Mouse (Mus musculus): Measurements from ENCODE around the gene C1qc.
A peak's percentile ranks its signal among the peaks of the same experiment; 100 is the strongest.

C1qc gene

DNA sequence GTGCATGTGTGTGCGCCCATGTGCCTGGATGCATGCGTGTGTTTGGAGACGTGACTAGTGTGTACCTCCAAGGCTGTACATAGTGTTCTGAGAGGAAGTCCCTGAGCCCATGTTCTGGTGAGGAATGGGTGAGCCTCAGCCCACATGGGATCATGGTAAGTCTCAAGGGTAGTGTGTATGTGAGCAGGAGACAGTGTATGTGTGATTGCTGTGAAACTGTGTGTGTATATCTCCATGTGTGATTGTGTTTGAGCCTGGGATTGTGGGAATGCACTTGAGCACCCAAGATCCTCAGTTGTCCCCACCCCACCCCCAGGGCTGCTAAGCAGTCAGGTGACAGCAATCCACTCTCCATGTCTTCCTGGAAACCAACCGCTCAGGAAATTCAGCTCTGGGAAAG, 2.0 kb upstream of the C1qc start:
- no peak for DNase-seq

DNA sequence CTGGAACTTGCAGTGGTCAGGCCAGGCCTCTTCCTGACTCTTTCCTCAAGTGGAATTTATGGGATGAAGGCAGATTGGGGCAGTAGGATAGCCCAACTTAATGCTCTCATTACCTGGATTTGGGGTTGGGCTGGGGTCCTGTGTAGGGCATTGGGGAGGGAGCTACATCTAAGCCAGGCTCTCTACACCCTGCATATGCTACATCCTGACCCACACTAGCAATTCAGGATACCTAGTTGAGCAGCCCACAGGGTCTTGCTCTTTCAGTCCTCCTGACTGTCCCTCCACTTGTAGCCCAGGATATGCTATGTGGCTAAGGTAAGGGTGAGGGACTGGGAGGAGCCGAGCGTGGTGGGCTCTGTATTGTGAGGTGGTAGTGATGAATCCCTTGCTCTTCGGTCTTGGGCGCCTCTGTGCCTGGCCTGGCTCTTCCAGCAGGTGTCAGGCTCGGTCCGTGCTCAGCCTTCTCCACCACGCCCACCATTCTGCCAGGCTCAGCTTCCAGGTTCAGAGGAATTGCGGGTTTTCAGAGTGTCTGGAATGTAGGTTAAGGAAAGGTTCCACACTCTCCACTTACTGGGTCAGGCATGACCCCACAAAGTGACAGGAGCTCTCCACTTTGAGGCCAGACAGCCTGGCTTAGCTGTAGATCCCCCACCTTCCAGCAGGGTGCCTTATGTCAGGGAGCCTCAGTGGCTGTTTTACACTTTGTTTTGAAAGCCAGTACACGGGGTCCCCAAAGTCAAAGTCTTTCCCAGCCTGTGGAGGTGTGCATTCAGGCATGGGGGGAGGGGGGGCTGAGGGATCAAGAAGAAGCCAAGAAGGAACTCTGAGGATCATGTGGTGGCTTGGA, 1.1 kb upstream of the C1qc start:
- peak in 1 of 2 experiments; percentile 25 for DNase-seq

DNA sequence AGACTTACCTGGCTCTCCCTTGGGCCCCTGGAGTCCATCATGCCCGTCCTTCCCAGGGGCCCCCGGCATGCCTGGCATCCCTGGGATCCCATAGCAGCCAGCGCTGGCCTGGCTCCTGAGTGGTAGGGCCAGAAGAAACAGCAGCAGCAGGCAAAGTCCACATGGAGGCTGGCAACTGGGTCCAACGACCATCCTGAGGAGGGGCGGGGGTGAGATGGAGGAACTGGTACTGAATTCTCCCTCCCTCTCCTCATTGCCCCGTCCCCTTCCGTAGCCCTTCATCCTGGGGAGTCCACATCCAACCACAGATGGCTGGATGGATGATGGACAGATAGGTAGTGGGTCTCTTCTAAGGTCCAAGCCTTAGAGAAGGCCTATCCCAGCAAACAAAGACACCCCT, 494 bp downstream of the C1qc start:
- DNase-seq, result no peak

DNA sequence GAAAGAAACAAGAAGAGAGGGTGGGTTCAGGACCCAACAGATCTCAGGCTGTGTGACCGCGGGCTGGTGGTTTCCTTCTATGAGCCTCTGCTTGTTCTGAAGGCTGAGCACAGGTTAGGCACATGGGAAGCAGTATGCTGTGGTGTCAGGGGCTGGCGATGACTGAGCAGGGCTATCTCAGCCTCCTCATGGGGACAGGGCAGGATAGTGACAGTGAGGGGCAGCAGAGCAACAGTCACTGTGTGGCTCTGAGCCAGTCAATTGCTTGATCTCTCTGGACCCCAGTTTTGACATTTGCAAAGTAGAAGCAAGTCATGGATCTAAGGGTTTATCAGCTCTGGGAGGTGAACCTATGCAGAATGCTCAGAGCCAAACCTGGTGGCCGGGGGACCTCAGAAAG, 1.8 kb downstream of the C1qc start:
- DNase-seq, result no peak

DNA sequence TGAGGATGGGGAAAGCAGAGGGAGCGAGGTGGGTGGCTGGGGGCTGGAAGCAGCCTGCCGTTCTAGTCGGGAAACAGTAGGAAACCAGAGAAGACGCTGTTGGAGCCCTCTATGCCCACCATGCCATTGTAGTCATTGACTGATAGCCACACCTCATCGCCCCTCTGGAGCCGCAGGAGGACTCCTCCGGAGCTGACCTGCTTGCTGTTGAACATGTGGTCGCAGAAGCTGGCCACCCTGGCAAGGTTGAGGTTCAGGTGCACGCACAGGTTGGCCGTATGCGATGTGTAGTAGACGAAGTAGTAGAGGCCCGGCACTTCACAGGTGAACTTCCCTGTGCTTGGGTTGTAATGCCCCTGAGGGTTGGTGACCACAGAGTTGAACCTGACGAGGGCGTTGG, 2.9 kb downstream of the C1qc start:
- no peak for DNase-seq

DNA sequence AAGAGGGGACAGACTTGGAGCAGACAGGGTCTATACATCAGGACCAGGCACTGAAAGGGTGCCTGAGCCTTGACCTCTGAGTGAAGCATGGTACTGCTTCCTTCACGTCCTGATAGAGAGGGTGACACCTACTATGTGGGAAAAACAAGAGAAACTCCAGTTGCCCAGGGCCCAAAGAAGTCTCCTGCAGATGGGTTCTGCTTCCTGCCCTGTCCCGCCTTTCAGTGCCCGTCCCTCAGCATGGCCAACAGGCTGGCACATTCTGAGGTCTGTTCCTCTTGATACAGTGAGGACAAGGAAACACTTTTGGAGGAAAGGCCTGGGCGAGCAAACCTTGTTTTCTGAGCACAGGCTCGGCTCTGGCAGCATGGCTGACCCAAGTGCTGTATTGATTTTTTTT, 5.2 kb downstream of the C1qc start:
- no peak for DNase-seq

DNA sequence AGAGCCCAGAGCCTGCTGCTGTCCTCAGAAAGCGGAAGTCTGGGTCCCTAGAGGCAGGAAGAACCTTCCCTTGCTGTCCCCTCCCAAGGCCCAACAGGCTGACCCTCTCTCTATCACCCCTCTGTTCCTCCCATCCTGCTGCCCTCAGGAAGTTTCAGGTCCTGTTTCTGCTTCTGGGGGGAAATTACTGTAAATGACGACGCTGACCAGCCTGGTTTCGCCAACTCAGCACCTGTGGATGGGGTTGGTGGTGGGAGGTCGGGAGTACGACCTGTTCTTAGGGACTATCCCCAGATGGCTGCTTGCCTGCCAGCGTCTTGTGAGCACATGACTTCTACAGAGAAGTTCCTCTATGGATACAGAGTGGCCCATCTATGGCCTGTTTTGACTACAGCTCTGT, 6.8 kb downstream of the C1qc start, which contains the start of gene C1qb:
Gene C1qb (minus strand): TSS at position 87 of the 400 bp plus-strand sequence.
- DNase-seq, result no peak

DNA sequence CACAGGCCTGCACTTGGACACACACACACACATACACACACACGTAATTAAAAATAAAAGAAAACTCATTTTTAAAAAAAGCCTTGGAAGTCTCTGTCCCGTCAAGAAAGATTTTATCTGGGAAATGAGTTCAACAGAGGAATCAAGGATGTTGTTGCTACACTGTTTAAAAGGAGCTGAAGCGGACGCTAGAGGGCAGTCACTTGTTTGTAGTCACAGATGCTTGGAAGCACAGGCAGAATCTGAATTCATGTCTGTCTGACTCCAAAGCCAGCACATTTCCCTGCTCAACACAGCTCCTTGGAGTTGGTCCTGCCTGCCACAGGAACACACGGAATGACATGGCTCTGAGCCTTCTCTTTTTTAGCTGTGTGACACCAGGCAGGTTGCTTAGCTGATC, 14.3 kb downstream of the C1qc start:
- DNase-seq, result peak in 1 of 2 experiments; percentile 56

DNA sequence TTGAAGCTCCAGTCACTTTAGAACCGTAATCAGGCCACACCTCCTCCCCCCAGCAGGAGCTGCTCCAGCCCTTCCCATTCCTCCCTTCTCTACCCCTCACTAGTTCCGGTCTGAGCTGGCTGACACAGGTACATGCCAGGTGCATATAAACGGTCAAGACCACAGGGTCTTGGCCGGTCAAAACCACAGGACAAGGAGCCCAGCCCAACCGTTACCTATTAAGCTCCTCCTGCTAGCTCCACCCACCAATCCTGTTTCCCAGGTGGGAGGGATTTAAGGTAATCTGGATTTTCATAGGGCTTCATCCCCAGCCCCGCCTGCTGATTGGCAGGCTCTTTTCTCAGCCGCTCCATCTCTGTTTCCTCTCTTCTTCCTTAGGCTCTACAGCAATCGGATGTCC, 14.7 kb downstream of the C1qc start:
- DNase-seq, result no peak

DNA sequence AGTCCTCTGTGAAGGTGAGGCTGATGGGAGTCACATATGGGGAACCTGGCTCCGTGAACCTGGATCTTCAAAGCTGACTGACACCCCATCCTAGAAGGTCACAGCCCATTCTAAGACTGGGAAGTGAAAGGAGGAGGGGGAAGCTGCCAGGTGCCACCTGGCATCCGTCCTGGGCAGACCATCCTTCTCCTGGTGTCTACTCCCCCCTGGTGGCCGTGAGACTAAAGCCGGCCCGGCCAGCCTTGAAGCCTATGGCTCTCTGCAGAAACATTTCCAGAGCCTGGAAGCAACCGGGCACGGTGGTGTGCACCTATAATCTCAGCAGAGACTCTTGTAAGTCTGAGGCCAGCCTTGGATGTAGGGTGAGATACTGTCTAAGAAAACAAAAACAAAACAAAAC, 15.9 kb downstream of the C1qc start:
- DNase-seq, result peak; percentile 55 to 61

DNA sequence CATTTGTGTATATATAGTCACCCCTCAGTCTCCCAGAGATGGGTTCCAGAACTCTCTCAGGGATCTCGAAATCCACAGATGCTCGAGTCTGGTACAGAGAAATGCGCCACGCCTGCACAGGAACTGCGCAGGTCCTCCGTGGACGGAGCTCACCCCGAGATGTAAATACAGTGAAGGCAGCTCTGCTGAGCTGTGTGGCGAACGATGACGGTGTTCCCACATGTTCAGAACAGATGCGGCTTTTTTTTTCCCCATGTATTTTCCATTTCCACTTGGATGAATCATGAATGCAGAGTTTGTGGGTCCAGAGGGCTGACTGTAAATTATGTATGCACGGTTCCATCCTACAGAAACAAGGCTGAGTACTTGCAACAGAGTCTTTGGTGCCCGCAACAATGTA, 17.9 kb downstream of the C1qc start:
- no peak for DNase-seq

DNA sequence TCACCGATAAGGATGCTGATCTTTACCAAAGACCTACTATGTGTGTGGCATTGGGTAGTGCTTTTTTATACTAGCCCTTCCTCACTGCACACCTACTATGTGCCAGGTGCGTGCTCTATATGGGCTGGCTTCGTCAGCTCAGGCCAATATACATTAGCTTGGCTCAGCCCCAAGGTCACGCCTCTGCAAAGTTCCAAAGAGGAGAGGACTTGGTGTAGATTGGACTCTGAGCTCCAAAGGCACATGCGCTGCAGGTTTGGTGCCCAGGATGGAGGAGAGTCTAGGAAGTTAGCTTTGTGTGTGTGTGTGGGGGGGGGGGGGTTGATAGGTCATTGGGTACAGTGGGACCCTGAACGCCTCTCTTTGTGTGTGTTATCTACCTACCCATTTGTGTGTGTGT, 24.5 kb downstream of the C1qc start:
- DNase-seq, result no peak

DNA sequence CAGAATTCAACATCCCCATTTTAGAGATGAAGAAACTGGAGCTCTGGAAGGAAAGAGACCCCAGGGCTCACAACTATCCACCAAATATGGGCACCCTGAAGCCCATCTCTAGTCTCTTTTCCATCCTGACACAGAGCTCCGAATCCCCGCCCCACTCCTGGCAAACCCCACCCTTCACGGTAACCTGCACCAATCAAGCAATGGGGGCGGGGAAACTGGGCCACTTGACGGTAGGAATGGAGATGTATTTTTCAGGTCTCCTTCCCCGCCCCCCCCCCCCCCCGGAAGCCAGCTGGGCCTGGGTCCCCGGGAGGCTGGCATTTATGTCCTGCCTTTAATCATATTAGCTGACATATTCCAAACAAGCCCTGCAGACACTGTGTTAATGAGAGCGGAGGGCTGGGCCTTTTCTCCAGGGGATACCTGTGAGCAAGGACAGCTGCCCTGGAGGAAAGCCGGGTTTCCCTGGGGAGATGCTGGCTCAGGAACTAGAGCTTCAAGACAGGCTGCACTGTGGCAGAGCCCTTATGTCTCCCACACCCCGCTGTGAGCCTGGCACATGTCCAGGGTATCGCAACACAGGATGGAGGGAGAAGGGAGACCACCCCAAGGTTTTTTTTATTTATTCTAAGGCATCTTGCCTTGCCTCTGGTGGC, 25.0 kb downstream of the C1qc start:
- no peak for DNase-seq

DNA sequence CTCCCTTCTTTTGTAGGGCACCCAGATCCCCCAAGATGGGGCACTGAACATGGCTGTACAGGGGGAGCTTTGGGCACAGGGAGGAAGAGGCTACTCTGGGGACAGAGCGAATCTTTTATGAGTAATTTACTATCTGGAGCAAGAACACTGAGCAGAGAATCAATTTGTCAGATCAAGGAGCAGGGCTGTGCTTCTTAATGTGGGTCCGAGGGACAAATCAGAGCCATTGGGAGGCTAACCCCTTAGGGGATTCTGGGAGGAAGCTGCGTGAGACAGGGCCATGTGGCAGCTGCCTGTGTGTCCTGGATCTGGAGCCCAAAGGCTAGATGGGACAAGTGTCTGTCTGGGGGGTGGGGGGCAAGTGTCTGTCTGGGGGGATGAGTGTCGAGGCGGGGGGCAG, 27.3 kb downstream of the C1qc start:
- no peak for DNase-seq

DNA sequence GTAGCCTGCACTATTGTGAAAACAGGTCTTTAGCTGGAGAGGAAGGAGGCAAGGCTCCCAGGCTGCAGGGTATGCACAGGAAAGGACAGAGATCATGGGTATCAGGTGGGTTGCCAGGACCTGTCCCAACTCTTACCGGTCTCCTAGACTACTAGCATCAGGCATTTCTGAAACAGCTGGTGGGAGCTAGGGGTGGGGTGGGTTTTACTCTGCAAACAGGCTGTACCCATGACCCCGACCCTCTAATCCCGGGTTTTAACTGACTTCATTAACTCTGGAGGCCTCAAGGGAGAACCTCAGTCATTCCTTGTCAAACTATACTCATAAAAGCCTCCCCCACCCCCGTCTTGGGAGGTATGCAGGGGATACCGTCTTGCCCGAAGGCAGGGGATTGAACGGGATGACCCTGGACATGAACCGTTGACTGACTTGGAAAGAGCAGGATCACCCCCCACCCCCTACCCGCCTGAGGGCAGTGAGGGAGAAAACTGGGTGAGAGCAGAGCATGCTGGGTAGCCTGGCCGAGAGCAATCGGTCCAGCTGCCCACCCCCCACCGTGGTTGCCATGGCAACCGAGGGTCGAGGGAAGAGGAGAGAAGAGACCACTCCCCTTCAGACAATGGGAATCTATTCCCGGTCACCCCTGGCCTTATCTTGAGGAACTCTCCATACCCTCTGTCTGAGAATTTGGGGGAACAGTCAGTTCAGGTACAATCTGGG, 28.0 kb downstream of the C1qc start:
- DNase-seq, result no peak

DNA sequence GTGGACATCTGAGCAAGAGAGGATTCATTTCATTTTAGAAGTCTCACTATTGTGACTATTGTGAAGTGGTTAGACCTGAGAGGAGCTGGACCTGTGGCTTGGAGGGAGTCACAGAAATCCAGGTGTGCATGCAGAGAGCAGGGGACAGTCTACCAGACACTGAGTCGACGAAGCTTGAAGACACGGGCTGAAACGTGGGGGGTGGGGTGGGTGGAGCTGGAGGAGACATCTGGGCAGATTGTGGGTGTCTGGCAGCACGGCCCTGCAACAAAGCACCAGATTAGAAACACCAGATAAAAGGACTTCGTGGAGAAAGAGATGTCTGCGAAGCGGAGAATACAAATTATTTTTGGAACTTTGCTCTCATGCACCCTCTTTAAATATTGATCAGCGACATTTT, 29.3 kb downstream of the C1qc start:
- no peak for DNase-seq

DNA sequence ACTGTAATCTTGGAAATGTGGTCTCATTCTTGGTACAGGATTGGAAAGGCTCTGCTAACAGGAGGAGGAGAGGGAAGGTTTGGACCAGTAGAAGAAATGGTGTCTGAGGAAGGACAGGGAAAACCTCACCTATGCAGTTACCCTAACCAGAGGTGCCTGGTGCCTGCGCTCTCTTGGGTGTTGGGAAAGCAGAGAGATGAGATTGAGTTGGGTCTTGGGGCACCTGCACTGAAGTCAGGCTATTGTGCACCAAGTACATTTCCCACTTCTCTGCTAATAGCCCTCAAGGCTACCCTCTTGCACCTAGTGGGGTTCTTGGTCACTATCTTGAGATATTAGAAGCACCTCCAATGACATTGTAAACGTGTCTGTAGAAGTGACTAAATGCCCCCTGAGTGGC, 30.5 kb downstream of the C1qc start:
- DNase-seq, result no peak

DNA sequence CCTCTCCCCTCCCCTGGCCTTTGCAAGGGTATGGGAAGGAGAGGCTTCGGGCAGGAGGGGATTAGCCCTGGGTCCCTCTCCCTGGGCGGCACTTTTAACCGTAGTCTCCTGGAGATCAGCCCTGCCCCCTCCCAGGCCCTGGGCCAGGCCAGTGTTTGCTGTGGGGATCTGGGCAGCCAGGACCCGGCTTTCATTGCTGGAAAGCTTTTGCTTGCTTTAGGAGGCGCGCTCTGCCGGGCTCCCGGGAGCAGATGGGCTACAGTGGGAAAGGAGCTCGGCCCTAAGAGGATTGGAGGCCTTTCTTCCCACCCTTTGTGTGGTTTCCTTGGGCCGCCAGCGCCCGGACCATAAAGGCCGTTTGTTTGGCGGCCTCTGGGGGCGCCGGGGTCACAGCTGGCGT, 31.1 kb downstream of the C1qc start:
- no peak for DNase-seq

DNA sequence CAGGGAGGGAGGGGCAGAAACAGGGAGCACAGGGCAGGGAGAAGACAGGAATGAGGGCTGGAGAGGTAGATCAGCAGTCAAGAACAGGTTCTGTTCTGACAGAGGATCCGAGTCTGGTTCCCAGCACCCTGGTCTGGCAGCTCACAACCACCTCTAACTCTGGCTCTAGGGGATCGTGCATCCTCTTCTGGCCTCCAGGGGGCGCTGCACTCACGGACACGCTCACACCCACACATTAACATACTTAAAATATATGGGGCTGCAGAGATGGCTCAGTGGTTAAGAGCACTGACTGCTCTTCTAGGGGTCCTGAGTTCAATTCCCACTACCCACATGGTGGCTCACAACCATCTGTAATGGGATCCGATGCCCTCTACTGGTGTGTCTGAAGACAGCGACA, 32.8 kb downstream of the C1qc start:
- DNase-seq, result no peak

DNA sequence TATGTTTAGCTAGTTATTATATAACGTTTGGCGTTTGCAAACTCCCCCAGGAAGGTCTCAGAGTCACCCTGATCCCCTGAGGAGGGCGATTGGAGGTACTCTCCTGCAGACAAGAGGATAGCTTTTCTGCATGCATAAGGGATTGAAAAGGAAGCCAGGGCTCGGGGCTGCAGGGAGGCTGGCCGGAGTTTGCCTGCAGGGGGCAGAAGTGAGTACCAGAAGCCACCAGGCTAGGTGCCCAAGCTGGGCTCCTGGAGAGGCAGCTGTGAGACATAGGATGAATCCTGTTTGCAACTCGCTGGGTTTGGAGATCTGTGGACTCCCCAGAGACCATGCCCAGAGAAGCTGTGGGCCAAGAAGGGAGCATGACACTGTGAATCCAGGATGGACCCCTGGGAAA, 37.8 kb downstream of the C1qc start:
- DNase-seq, result peak in 1 of 2 experiments; percentile 20

DNA sequence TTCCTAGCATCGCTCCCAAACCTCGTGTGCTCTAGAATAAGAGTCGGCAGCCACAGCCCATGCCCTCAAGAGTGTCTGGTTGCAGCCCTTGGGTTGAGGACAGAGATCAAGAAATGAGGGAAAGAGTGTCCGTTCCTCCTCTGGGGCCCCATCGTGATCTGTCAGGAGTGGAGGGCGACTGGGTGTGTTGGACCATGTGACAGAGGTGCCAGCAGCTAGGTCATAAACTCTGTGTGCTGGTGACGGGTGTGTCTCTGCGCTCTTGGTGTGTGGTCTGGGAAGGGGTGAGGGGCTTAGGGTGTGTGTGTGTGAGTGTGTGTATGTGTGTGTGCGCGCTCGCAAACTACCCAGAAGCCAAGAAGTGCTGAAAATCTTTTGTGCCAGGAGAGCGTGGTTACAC, 39.9 kb downstream of the C1qc start:
- DNase-seq, result no peak

DNA sequence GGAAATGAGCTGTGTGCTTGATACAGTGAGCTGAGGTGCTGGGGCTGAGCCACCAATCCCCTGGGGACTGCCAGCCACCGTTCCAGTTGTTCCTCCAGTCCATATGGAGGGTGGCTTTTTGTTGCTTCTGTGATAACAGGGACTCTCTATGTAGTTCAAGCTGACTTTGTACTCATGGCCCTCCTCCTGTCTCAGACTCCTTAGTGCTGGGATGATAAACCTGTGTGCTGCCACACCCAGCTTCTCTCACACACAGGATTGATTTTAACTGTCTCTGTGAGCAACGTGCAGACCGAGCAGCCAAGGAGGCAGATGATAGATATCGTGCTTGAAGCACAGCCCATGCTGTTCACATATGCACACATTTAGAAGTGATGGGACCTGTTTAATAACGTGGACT, 40.7 kb downstream of the C1qc start:
- no peak for DNase-seq

DNA sequence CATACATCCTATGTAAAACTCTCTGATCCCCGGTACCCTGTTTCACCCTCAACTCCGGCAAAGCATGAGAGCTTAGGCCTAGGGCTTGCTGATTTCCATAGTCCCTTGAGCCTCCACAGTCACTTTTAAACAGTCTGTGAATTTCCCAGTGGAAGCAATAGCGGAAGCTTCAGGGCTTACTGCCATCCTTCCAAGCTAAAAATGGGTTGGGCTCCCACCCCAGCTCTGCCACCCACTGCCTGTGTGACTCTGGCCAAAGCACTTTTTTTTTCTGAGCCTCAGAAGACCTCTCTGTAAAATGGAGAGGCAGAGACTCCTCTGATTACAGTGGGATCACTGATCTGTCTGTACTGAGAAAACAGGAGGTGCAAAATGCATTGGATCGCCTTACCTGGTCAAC, 44.3 kb downstream of the C1qc start:
- DNase-seq, result no peak

DNA sequence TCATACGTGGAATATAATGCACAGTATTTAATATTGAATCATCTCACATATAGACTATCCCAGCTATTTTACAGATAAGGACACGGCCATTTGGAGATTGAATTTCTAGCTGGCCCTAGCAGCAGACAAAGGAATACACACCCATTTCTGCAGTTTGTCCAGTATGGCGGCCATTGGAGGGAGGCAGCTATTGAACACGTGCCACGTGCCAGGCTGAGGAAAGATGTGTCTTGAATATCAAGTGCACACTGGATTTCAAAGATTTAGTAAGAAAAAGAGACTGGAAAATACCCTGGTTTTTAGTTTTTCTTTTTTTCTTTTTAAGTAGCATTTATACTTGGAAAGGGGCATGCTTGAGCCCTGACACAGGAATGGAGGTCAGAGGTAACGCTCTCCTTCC, 45.7 kb downstream of the C1qc start:
- no peak for DNase-seq
